In genomic region chr4:132311801-132312200, GRCm38 (mm10) we compare ENCODE assay signal across 27 mouse cellular contexts. TPM values are rescaled to one million over a fixed set of nuclear protein-coding genes. Genes with fewer than 3 reads are reported as not detected.
DNase-seq lines count a peak whose midpoint lies in the region; ATAC-seq and TF ChIP-seq lines count a peak whose summit lies in the region.
"Had no signal": no experiment of that assay in that cellular context is flagged by ENCODE, and none has a peak within 500 bp of the region (broad histone marks: within the 10 kb centered on the region; RNA-seq: fewer than 3 reads in every experiment).

No protein-coding gene starts in this region.

- peaks cover 27% of the 10 kb centered on the region for H3K36me3 ChIP-seq in liver, embryonic 11.5 days (ENCODE audit: control insufficient read depth, insufficient read depth, low read length)
- peaks cover 33% of the 10 kb centered on the region for H3K36me3 ChIP-seq in ES-Bruce4 (ENCODE audit: control insufficient read depth, insufficient read depth, low read length, poor library complexity, severe bottlenecking)

- TF ChIP-seq CTCF in ES-Bruce4 (IDR thresholded peaks at IDR 0.05; ENCODE audit: low read depth, low read length) = no peak

- H3K4me2 ChIP-seq in liver, embryonic 11.5 days = no peak overlapping the region
- H3K4me2 ChIP-seq: embryonic facial prominence, embryonic 12.5 days; forebrain, embryonic 12.5 days; heart, embryonic 15.5 days; intestine, embryonic 15.5 days; limb, embryonic 13.5 days; lung, embryonic 15.5 days; midbrain, embryonic 15.5 days had no signal

- TF ChIP-seq POLR2A in ES-Bruce4 (IDR thresholded peaks at IDR 0.05; ENCODE audit: insufficient read depth, low read length) = no peak

- peaks cover 11% of the 10 kb centered on the region for H3K4me1 ChIP-seq in liver, embryonic 11.5 days (replicated peaks; ENCODE audit: control insufficient read depth, insufficient read depth, low read length)
- no peaks in the 10 kb centered on the region for H3K4me1 ChIP-seq in ES-Bruce4 (ENCODE audit: control insufficient read depth, insufficient read depth, low read length)

- ATAC-seq in liver, embryonic 11.5 days (replicated peaks; ENCODE audit: low FRiP score) = peak; percentile 47; the same call in 1 of the 2 replicates
- ATAC-seq: hindbrain, embryonic 16.5 days; intestine, embryonic 15.5 days; midbrain, embryonic 15.5 days had no signal

- H3K9ac ChIP-seq in liver, embryonic 11.5 days (ENCODE audit: low read depth, low read length) = no peak overlapping the region
- no peak overlapping the region for H3K9ac ChIP-seq in ES-Bruce4 (ENCODE audit: low read depth, poor library complexity, severe bottlenecking)
- H3K9ac ChIP-seq: embryonic facial prominence, embryonic 12.5 days; forebrain, embryonic 12.5 days; heart, embryonic 15.5 days; intestine, embryonic 15.5 days; limb, embryonic 13.5 days; lung, embryonic 15.5 days; midbrain, embryonic 15.5 days had no signal

- no peak overlapping the region for H3K27ac ChIP-seq in liver, embryonic 11.5 days (ENCODE audit: low read depth, low read length)
- 0 out of 2 replicates have a peak overlapping the region, but pooled peaks have one; percentile 4 for H3K27ac ChIP-seq in ES-Bruce4 (ENCODE audit: insufficient read depth, low read length)
- H3K27ac ChIP-seq: embryonic facial prominence, embryonic 12.5 days; forebrain, embryonic 12.5 days; heart, adult 2 months; heart, embryonic 15.5 days; intestine, embryonic 15.5 days; limb, embryonic 13.5 days; lung, embryonic 15.5 days; midbrain, embryonic 15.5 days had no signal

- H3K4me3 ChIP-seq in liver, embryonic 11.5 days (ENCODE audit: low read depth, low read length) = no peak overlapping the region
- H3K4me3 ChIP-seq in ES-Bruce4 (ENCODE audit: low read depth, low read length) = no peak overlapping the region
- H3K4me3 ChIP-seq: embryonic facial prominence, embryonic 12.5 days; erythroblast, embryonic 14.5 days; forebrain, embryonic 12.5 days; heart, adult 2 months; heart, embryonic 15.5 days; intestine, embryonic 15.5 days; limb, embryonic 13.5 days; lung, embryonic 15.5 days; midbrain, embryonic 15.5 days had no signal

- TF ChIP-seq EP300 in ES-Bruce4 (IDR thresholded peaks at IDR 0.05; ENCODE audit: insufficient read depth, low read depth, low read length) = no peak

- DNase-seq in liver, embryonic 11.5 days (ENCODE audit: low spot score) = peak; percentile 55
- DNase-seq in liver (no peak), R1 (ENCODE audit: low read depth, low spot score) (peak; percentile 71)
- peak; percentile 41 for DNase-seq in yolk sac, embryonic 10.5 days (ENCODE audit: low spot score)
- no peak for DNase-seq in heart, postnatal 25 days (ENCODE audit: low spot score)
- DNase-seq in right cerebral cortex, postnatal 36 days (ENCODE audit: low spot score in 2 of 2) = no peak
- DNase-seq: adrenal gland, postnatal 14 days; cerebellum, adult 2 months; gastrocnemius, postnatal 36 days; heart, adult 2 months; kidney, adult 8-10 months; kidney, postnatal 25 days; layer of hippocampus, postnatal 36 days; lung, postnatal 4 days; right cerebral cortex, postnatal 4 days; thymus, postnatal 14 days had no signal

- intact Hi-C loops in heart, postnatal 25 days (cut with DNase I) = no loop called here

- no peaks in the 10 kb centered on the region for H3K9me3 ChIP-seq in liver, embryonic 11.5 days (ENCODE audit: control insufficient read depth, low read length)
- H3K9me3 ChIP-seq in ES-Bruce4 (replicated peaks; ENCODE audit: control insufficient read depth, insufficient read depth, low read length, poor library complexity, severe bottlenecking) = no peaks in the 10 kb centered on the region
- H3K9me3 ChIP-seq: embryonic facial prominence, embryonic 12.5 days; forebrain, embryonic 12.5 days; heart, embryonic 15.5 days; intestine, embryonic 15.5 days; limb, embryonic 13.5 days; lung, embryonic 15.5 days; midbrain, embryonic 15.5 days had no signal

- H3K27me3 ChIP-seq in liver, embryonic 11.5 days (replicated peaks; ENCODE audit: control insufficient read depth, insufficient read depth, low read length) = no peaks in the 10 kb centered on the region
- no peaks in the 10 kb centered on the region for H3K27me3 ChIP-seq in ES-Bruce4 (ENCODE audit: control insufficient read depth, insufficient read depth, low read length, poor library complexity, severe bottlenecking)
- H3K27me3 ChIP-seq: embryonic facial prominence, embryonic 12.5 days; forebrain, embryonic 12.5 days; heart, embryonic 15.5 days; intestine, embryonic 15.5 days; limb, embryonic 13.5 days; lung, embryonic 15.5 days; midbrain, embryonic 15.5 days had no signal

- WGBS in liver, embryonic 11.5 days = 36% methylated on average over 3 of the region's 3 CpGs

RNA-seq across cellular contexts. Expression of gene Rab42, which starts 8.6 kb away (rescaled TPM):
- polyA plus RNA-seq in liver, embryonic 11.5 days (2014; fragmentation: Nextera tagmentation; extraction: Ambion mirVana) = 0.75 and 1.5 TPM in 2 replicates
- 0.90 TPM in 1 of 2 replicates, not detected in the other for polyA plus RNA-seq in ES-Bruce4 (2011; ENCODE audit: insufficient read depth, insufficient read length, low read depth, missing spikeins)
- 1 to 10 TPM in 1 of 2 experiments, under 1 TPM in 1; 0.57 to 1.1 TPM for total RNA-seq in heart, postnatal 25 days (2021)
- total RNA-seq: gastrocnemius, postnatal 36 days; hematopoietic stem cell, adult 5-6 weeks had no signal

RNA-seq across cellular contexts. Expression of gene Trnau1ap, which starts 17.5 kb away (rescaled TPM):
- polyA plus RNA-seq in liver, embryonic 11.5 days (2014; fragmentation: Nextera tagmentation; extraction: Ambion mirVana) = 80.1 and 89.3 TPM in 2 replicates
- polyA plus RNA-seq in ES-Bruce4 (2011; ENCODE audit: insufficient read depth, insufficient read length, low read depth, missing spikeins) = 35.2 and 36.1 TPM in 2 replicates
- 10 to 100 TPM; 22.2 to 23.7 TPM for total RNA-seq in heart, postnatal 25 days (2021)

RNA-seq across cellular contexts. Expression of gene Taf12, which starts 37.6 kb away (rescaled TPM):
- polyA plus RNA-seq in liver, embryonic 11.5 days (2014; fragmentation: Nextera tagmentation; extraction: Ambion mirVana) = 80.2 and 83.8 TPM in 2 replicates
- polyA plus RNA-seq in ES-Bruce4 (2011; ENCODE audit: insufficient read depth, insufficient read length, low read depth, missing spikeins) = 34.3 and 35.2 TPM in 2 replicates
- total RNA-seq in heart, postnatal 25 days (2021) = 10 to 100 TPM; 30.2 TPM

RNA-seq across cellular contexts. Expression of gene Rcc1, which starts 41.6 kb away (rescaled TPM):
- 99.8 and 105 TPM in 2 replicates for polyA plus RNA-seq in liver, embryonic 11.5 days (2014; fragmentation: Nextera tagmentation; extraction: Ambion mirVana)
- polyA plus RNA-seq in ES-Bruce4 (2011; ENCODE audit: insufficient read depth, insufficient read length, low read depth, missing spikeins) = 78.8 and 83.1 TPM in 2 replicates
- total RNA-seq in heart, postnatal 25 days (2021) = 1 to 10 TPM; 8.6 to 8.9 TPM

RNA-seq across cellular contexts. Expression of gene Gmeb1, which starts 50.4 kb away (rescaled TPM):
- polyA plus RNA-seq in liver, embryonic 11.5 days (2014; fragmentation: Nextera tagmentation; extraction: Ambion mirVana) = 25.4 and 26.8 TPM in 2 replicates
- polyA plus RNA-seq in ES-Bruce4 (2011; ENCODE audit: insufficient read depth, insufficient read length, low read depth, missing spikeins) = 23.8 and 25.9 TPM in 2 replicates
- 10 to 100 TPM; 10.5 to 11.5 TPM for total RNA-seq in heart, postnatal 25 days (2021)

Comparison
In these comparisons a context has a peak if more than half of its experiments do, and no peak if none do; other contexts are left out.
1. DNase-seq: peak in liver, embryonic 11.5 days (single experiment), R1 (single experiment) and yolk sac, embryonic 10.5 days (single experiment); none in liver (single experiment), heart, postnatal 25 days (single experiment) and right cerebral cortex, postnatal 36 days (0 of 2).